Mouse (Mus musculus) left cerebral cortex, adult 18-20 months (tissue): Measurements from ENCODE around the gene Tmem139. TPM values are rescaled to one million over a fixed set of nuclear protein-coding genes. Genes with fewer than 3 reads are reported as not detected.

Experiments
- DNase-seq, 2 experiments: peaks; one replicate each; pipeline ENCODE4 v3.0.0; 2021 to 2022; ENCODE audit warnings: low spot score in 2 of 2, mixed read lengths in 1 of 2
- total RNA-seq, 2 experiments: library from RNA; stranded (reverse); gene quantifications; 2 replicates each; pipeline ENCODE4 v1.2.3; 2021

Tmem139 gene
- total RNA-seq, 2 experiments from 2014 or later: not detected

GRCm38 (mm10) chr6:42276151-42276550 is 14.4 kb downstream of the Tmem139 start:
- no peak for DNase-seq

DNA sequence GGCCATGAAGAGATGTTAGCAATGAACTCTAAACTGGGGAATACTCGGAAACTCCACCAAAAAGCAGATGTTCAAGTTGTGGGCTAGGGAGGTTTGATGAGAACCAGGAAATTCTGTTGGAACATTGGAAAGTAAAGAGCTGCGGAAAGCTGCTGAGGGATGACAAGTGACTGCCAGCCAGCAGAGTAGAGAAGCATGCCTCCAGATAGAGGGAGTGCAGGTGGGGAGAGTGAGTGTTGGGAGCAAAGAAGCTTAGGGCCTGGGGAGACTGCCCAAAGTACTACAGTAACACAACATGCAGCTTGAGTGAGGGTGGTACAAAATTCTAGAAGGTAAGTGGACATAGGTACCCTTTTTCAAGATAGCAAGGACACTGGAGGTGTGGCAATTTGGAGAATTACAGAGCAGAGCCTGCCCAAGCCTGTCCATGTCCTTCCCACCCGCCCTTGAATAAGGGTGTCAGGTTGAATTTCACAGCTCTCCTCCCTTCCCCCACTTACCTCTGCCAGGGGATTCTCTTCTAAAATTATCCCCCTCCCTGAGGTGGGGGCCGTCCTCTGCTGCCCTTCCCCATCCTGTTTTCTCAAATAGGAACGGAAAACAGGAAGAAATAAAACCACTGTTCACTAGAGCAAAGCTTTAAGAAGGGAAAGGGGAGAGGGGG is 21.2 kb downstream of the Tmem139 start:
- no peak for DNase-seq

DNA sequence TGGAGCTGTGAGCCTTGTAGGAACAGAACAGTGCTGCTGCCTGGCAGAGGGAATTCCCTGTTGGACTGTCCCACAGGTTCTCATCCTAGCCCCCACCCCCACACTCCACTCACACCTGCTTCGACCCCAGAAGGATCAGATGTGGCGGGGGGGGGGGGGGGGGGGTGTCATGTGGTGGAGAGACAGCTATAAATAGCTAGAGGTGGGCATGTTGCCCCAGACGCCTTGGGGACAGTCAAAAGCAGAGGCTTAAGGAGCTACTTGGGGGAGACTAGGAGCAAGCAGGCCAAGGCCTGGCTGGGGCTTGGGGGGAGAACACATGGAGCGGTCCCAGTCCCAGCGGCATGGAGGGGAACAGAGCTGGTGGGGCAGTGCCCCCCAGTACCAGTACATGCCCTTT is 24.7 kb downstream of the Tmem139 start, which contains the start of gene Clcn1:
Gene Clcn1, plus strand, starts transcription at position 238 of the 400 bp plus-strand sequence.
- no peak for DNase-seq

GRCm38 (mm10) chr6:42287562-42287961 is 25.8 kb downstream of the Tmem139 start:
- DNase-seq: no peak

- DNase-seq: no peak
Observed at GRCm38 (mm10) chr6:42293327-42293726, 31.6 kb downstream of the Tmem139 start.

DNA sequence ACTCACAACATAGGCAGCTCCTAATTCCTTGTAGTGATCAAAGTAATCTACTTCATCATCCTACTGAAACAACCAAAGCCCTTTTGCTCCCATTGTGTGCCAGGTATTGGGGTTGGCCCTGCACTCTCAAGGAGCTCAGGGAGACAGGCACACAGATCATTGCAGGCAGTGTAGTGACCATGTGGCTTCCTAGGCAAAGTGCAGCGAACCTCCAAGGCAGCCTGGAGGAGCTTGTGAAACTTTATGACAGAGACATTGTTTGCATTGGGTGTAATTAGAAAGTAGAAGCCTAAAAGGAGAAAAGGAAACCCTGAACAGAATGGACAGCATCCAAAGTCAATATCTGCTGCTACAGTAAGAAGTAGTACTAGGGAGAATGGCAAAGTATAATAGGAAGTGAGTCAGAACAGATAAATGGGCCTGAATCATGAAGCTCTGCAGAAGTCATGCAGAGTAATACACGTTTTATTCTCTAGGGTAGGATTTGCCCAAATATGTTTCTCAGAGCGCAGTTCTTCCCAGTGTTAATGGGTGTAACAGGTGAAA is 33.9 kb downstream of the Tmem139 start:
- DNase-seq: no peak

DNA sequence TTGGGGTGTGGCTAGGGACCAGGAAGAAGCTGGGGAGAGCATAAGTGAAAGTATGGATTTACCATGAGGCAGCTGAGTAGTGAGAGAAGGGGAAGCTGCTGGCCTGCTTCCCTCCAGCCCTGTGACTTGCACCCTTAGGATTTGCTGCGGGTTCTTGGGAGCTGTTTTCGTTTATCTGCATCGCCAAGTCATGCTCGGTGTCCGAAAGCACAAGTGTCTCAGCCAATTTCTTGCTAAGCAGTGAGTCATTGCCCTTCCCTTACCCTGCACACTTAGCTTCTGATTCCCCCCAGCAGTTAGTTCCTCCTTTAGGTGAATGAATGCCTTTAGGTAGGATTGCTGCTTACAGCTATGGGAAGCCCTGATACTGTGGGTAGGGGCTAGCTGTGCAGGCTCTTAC is 37.6 kb downstream of the Tmem139 start:
- no peak for DNase-seq

GRCm38 (mm10) chr6:42309816-42310378 is 48.1 kb downstream of the Tmem139 start:
- DNase-seq: no peak

DNA sequence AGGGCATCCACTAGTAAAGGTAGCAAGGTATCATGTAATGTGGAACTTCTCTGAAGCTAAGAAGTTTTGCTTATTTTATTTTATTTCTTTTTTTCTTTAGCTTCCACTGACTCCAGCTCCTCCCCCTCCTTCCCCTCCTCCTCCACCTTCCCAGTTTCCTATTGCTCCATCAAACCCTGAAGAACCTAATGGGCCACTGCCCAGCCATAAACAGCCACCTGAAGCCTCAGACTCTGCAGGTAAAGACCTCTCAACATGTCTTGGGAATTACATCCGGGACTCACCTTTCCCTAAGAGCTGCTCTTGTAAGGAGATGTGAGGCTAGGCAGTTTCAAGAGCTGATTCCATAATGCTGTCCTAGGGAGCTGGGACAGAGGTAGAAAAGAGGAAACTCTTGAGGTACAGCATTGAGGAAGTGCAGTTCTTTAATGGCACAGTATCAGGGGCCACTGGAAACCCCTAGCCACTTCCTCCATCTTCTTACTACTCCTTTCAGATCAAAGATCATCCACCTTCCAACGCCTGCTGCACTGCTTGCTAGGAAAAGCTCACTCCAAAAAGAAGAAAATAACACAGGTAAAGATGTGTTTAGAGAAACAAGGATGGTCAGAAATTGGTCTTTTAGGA is 48.8 kb downstream of the Tmem139 start:
- no peak for DNase-seq

Other genes starting within 250 kb of the Tmem139 start
- gene Sva, start 223.6 kb upstream of the Tmem139 start, total RNA-seq: not detected
- not detected for gene Tas2r139, start 121.0 kb upstream of the Tmem139 start, total RNA-seq
- gene Tas2r144, start 46.6 kb upstream of the Tmem139 start, total RNA-seq: not detected
- 10 to 100 TPM; 11.0 to 14.9 TPM for gene Gstk1, start 16.0 kb upstream of the Tmem139 start, total RNA-seq
- gene Casp2, start 3.0 kb downstream of the Tmem139 start, total RNA-seq: 10 to 100 TPM; 20.6 to 22.3 TPM
- 1 to 10 TPM; 3.8 to 4.0 TPM for gene Clcn1, start 24.7 kb downstream of the Tmem139 start, total RNA-seq
- gene Fam131b, start 62.7 kb downstream of the Tmem139 start, total RNA-seq: 100 to 1,000 TPM; 115 to 123 TPM
- gene Zyx, start 87.7 kb downstream of the Tmem139 start, total RNA-seq: 10 to 100 TPM; 48.9 to 51.2 TPM
- gene Epha1, start 111.3 kb downstream of the Tmem139 start, total RNA-seq: under 1 TPM in 1 of 2 experiments, not detected in 1; 0.23 TPM
- gene Tas2r143, start 138.3 kb downstream of the Tmem139 start, total RNA-seq: not detected
- not detected for gene Tas2r135, start 143.5 kb downstream of the Tmem139 start, total RNA-seq
- gene Tas2r126, start 172.6 kb downstream of the Tmem139 start, total RNA-seq: not detected
- not detected for gene Olfr458, start 203.2 kb downstream of the Tmem139 start, total RNA-seq
- not detected for gene Olfr457, start 214.4 kb downstream of the Tmem139 start, total RNA-seq
- not detected for gene Olfr456, start 225.2 kb downstream of the Tmem139 start, total RNA-seq